Mouse (Mus musculus) heart, postnatal 36 days (tissue): Measurements from ENCODE around the gene Clip4. TPM values are rescaled to one million over a fixed set of nuclear protein-coding genes. Genes with fewer than 3 reads are reported as not detected.

Source experiments
- DNase-seq, 2 experiments: peaks; one replicate each; pipeline ENCODE4 v3.0.0; 2021 to 2022
- intact Hi-C: fragments of 180-260 bp; cut with DNase I; formaldehyde crosslinking; loops from one replicate; pipeline ENCODE4 v1.15.1; 2025
- total RNA-seq, 2 experiments: library from RNA; stranded (reverse); gene quantifications; 2 replicates each; pipeline ENCODE4 v1.2.3; 2021

Clip4 gene
- total RNA-seq, 2 experiments from 2014 or later, result 244 to 259 TPM

- intact Hi-C loops, result no loop called here
- no peak for DNase-seq
Observed at GRCm38 (mm10) chr17:71786456-71786855, 18.2 kb downstream of the Clip4 start.

- intact Hi-C loops, result loop anchor here (5.0 kb wide), 1 partner anchor 119 kb away; the partner anchor contains the start of gene Togaram2
- DNase-seq, result no peak
Observed at GRCm38 (mm10) chr17:71791109-71791508, 22.8 kb downstream of the Clip4 start.

GRCm38 (mm10) chr17:71791622-71792021, 23.3 kb downstream of the Clip4 start:
- no peak for DNase-seq
- intact Hi-C loops, result loop anchor here (5.0 kb wide), 1 partner anchor 119 kb away; the partner anchor contains the start of gene Togaram2

- intact Hi-C loops, result loop anchor here (5.0 kb wide), 1 partner anchor 98 kb away; no protein-coding TSS in a partner anchor
- DNase-seq, result peak; percentile 32 to 46
Observed at GRCm38 (mm10) chr17:71795521-71796205, 27.4 kb downstream of the Clip4 start.

- no peak for DNase-seq
- intact Hi-C loops, result no loop called here
Observed at GRCm38 (mm10) chr17:71803456-71803855, 35.2 kb downstream of the Clip4 start.

DNA sequence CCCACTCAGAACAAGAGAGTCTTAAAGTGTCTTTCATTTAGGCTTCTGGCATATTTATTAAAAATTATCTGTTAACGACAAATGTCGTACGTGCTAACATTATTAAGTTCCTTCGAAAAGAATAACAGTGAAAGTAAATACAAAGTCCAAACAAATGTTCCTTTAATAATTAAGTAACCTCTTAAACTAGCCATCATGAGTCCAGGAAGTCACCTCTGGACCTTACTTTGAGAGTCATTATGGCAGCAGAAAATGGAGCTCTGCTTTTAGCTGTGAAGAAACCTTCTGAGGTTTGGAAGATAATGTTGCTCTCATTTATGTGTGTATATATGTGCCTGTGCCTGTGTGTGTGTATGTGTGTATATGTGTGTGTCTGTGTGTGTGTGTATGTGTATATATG, 35.6 kb downstream of the Clip4 start:
- intact Hi-C loops, result no loop called here
- DNase-seq, result no peak

DNA sequence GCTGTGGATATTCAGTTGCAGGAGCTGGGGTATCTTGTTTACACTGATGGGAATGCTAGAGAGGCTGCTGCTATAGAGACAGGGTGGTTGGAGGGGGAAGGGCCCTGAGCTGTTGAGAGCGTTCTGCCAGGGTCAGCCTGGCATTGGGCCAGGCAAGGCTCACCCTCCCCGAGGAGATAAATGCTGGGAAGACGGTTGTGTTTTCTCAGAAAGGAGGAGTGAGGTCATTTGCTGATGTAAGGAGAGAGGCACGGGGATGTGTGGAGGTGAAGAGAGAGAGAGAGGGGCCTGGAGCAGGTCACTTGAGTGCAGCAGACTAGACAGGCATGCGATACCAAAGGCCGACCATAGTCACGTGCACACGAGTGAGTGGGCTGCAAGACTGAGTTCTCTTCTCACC, 42.8 kb downstream of the Clip4 start:
- intact Hi-C loops, result no loop called here
- peak in 1 of 2 experiments; percentile 23 for DNase-seq

DNA sequence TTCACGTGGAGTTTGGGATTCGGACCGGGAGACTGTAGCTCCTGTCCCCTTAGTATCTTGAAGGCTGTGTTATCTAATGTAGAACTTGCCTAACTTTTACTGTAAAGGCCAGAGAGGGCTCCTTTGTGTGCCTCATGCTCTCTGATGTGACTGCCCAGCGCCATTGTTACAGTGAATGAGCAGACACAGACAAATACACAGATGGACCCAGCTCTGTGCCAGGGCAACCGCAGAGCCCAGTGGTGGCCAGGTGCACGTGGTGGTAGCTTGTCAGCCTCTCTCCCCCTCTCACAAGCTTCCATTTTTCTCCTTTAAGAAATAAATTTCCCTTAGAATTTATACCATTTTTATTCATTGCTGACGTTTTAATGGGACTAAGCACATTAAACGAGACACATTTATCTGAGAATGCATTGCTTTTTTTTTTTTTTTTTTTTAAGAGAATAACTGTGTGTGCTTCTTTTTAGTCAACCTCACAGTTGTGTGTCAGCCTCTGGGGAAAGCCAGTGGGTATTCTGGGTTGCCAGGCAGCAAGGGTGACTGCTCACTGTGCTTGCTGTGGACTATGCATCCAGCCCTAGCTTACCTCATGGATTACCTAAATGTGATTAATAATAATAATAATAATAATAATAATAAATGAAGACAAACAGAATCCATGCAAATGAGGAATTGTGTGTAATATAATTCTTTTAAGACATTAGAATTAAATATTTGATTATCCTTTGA, 48.0 kb downstream of the Clip4 start:
- intact Hi-C loops, result no loop called here

GRCm38 (mm10) chr17:71823622-71824306, 55.5 kb downstream of the Clip4 start:
- DNase-seq, result no peak
- intact Hi-C loops, result no loop called here

More for the DNA sequence above, 48.0 kb downstream of the Clip4 start:
- DNase-seq, result no peak

DNA sequence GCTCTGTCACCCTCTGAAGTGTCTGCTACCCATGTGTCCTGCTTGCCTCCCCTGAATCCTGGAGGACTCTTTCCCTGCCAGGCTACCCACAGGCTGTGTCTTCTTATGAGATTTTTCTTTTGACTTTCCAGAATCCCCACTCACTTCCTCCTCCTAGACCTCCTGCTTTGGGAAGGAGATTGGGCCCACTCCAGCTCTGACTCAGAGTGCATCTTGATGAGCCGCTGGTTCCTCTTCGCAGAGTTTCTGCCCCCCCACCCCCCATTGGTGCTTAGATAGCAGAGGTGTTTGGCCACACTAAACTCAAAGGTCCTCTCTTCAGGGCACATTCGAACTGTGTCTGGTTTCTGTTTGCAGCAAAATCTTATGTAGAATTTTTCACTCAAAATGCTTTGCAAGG, 58.3 kb downstream of the Clip4 start:
- no peak for DNase-seq
- intact Hi-C loops, result no loop called here

GRCm38 (mm10) chr17:71827627-71828026, 59.4 kb downstream of the Clip4 start:
- intact Hi-C loops, result no loop called here
- DNase-seq, result no peak

DNA sequence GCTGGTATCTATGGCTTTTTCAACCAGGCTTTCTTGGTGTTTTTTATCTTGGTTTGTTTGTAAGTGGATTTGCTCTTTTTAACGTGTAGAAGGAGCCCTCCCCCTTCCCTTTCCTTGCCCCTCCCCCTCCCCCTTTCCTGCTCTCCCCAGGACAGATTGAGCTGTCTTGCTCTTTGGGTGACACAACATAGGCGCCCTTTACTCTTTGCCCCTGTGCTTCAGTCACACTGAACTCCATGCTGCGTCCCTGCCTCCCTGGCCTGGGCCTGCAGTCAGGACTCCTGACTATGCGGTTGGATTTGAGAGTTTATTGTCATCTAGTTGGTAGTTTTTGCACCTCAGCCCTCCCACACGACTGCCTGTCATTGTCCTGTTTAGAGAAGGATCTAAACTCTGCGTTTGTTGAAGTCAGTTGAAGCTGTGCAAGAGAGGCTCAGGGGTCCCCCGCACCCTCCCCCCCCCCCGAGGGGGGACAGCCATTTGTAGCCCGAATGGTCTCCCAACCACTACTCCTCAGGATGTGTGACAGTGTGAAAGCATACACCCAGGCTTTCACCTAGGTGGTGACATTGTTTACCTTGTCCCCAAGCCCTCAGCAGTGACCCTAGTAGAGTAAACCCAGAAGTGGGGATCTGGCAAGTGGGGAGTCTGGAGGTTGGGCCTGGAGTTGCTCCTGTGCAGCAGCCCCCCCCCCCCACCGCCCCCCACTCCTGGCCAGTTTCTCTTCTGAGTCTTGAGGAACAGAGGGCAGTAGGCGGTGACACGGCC, 60.6 kb downstream of the Clip4 start:
- intact Hi-C loops, result no loop called here
- DNase-seq, result no peak

- no peak for DNase-seq
Observed at GRCm38 (mm10) chr17:71831960-71832359, 63.7 kb downstream of the Clip4 start.

GRCm38 (mm10) chr17:71862184-71862583, 93.9 kb downstream of the Clip4 start:
- no peak for DNase-seq
- intact Hi-C loops, result no loop called here

More at GRCm38 (mm10) chr17:71831960-71832359, 63.7 kb downstream of the Clip4 start:
- intact Hi-C loops, result no loop called here

DNA sequence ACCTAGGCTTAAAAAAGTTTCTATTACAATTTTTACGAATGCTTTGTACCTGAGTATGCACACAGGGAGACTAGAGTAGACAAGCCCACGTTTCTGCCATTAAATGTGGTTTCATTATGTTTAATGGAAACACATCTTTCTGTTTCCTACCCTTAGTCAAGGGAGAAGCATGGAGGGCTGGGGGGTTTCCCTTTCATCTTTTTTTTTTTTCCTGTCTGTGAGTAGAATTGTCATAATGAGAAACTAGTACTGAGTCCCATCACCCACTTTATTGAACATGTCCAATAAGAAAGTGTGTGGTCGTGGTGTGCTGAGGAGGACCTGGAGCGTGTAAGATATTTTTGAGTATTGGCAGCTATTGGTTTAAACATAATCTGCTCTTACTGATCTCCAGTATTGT, 94.6 kb downstream of the Clip4 start:
- DNase-seq, result no peak
- intact Hi-C loops, result no loop called here

DNA sequence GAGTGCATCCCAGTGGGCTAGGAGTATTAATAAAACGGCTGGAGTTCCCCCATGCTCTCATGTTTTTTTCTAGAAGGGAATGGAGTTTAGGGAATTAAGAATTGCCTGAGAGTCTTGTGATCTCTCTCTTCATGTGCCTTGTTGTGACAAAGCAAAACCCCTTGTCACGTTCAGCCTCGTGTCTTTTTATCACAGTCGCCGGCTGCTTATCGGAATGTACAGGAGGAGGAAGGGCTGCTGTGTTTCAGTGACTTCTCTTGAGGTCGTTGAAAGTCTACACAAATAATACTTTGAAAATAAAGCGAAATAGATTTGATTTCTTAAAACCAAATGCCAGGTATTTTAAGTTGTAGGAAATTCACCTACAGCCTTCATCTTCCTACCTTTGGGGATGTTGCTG, 95.8 kb downstream of the Clip4 start:
- no peak for DNase-seq
- intact Hi-C loops, result no loop called here

- DNase-seq, result no peak
- intact Hi-C loops, result no loop called here
Observed at GRCm38 (mm10) chr17:71865437-71865836, 97.2 kb downstream of the Clip4 start.

GRCm38 (mm10) chr17:71867892-71868291, 99.6 kb downstream of the Clip4 start:
- intact Hi-C loops, result no loop called here
- DNase-seq, result no peak

- no peak for DNase-seq
- intact Hi-C loops, result no loop called here
Observed at GRCm38 (mm10) chr17:71868828-71869227, 100.6 kb downstream of the Clip4 start.
